Mouse (Mus musculus): Measurements from ENCODE around the gene Snrpd3. TPM values are rescaled to one million over a fixed set of nuclear protein-coding genes. Genes with fewer than 3 reads are reported as not detected.

Gene Snrpd3
- total RNA-seq, 1 experiment, result 124 TPM

DNA sequence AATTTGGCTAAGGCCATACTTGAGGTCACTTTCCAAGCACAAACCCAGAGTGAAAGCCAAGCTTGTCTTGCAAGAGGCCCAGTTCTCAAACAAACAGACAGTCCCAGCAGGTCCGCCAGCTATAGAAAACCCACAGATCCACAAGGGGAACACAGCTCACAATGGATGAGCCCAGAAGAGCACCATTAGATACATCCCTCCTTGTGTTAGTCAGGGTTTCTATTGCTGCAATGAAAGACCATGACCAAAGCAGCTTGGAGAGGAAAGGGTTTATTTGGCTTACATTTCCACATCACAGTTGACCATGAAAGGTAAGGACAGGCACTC is 69.2 kb downstream of the Snrpd3 start:
- H3K9me3 ChIP-seq (ENCODE audit: control insufficient read depth, insufficient read depth, low read depth, low read length), result no peaks in the 10 kb centered on the region

More for the DNA sequence above, 69.2 kb downstream of the Snrpd3 start:
- no peak overlapping the region for H3K9ac ChIP-seq (ENCODE audit: insufficient read depth, low read depth, low read length, poor library complexity, severe bottlenecking)
- no peak overlapping the region for H3K4me3 ChIP-seq (ENCODE audit: insufficient read depth in 1 of 2, low read depth in 1 of 2, low read length in 2 of 2, poor library complexity in 1 of 2, severe bottlenecking in 1 of 2)
- in situ Hi-C loops (cut with MboI; ENCODE audit: low sequenced_read_pairs in 2 of 2, unreplicated experiment in 2 of 2), result loop anchor here in 1 of 2 experiments (25.0 kb wide), 1 partner anchor 376 kb away; the partner anchor contains the start of gene Gm5134
- H3K4me1 ChIP-seq (ENCODE audit: control insufficient read depth in 2 of 2, insufficient read depth in 2 of 2, low read length in 2 of 2, poor library complexity in 1 of 2), result peaks cover 0 to 8% of the 10 kb centered on the region in 2 experiments; a peak in 1 of 4 replicates
- H3K27ac ChIP-seq (ENCODE audit: insufficient read depth, low read depth, low read length, poor library complexity, severe bottlenecking), result no peak overlapping the region
- no peaks in the 10 kb centered on the region for H3K36me3 ChIP-seq (ENCODE audit: control insufficient read depth, insufficient read depth, low read length, poor library complexity, severe bottlenecking)
- DNase-seq (ENCODE audit: low read depth, low spot score), result no peak
- TF ChIP-seq MAFK (IDR thresholded peaks at IDR 0.05; ENCODE audit: insufficient read depth, low read depth, low read length) (no peak), ZNF384 (IDR thresholded peaks at IDR 0.05; ENCODE audit: low read depth, low read length) (no peak)

Other genes with a start within 250 kb of the Snrpd3 start
- 0.58 and 1.1 TPM in 2 replicates for gene Adora2a, start 200.7 kb upstream of the Snrpd3 start, total RNA-seq (2012; rRNA removed)
- gene Upb1, start 116.4 kb upstream of the Snrpd3 start, total RNA-seq (2012; rRNA removed), result 0.62 and 1.4 TPM in 2 replicates
- 11.5 and 15.6 TPM in 2 replicates for gene Gucd1, start 421 bp downstream of the Snrpd3 start, total RNA-seq (2012; rRNA removed)
- gene Lrrc75b, start 42.8 kb downstream of the Snrpd3 start, total RNA-seq (2012; rRNA removed), result 0.18 and 0.32 TPM in 2 replicates
- gene Ggt1, start 44.1 kb downstream of the Snrpd3 start, total RNA-seq (2012; rRNA removed), result 23.6 and 34.4 TPM in 2 replicates
- gene Ggt5, start 71.8 kb downstream of the Snrpd3 start, total RNA-seq (2012; rRNA removed), result 0.36 and 0.58 TPM in 2 replicates
- 10.4 and 20.1 TPM in 2 replicates for gene Susd2, start 126.5 kb downstream of the Snrpd3 start, total RNA-seq (2012; rRNA removed)
- 59.0 and 73.4 TPM in 2 replicates for gene Cabin1, start 246.8 kb downstream of the Snrpd3 start, total RNA-seq (2012; rRNA removed)